Mouse (Mus musculus): ENCODE measurements around the gene Myoz2.
A peak's percentile ranks its signal among the peaks of the same experiment; 100 is the strongest.

The Myoz2 gene

GRCm38 (mm10) chr3:123001053-123001452 is 33.8 kb downstream of the Myoz2 start:
- no peak for DNase-seq

- DNase-seq, result no peak
Observed at GRCm38 (mm10) chr3:122998511-122998910, 36.3 kb downstream of the Myoz2 start.

- DNase-seq, result no peak
Observed at GRCm38 (mm10) chr3:122996968-122997367, 37.8 kb downstream of the Myoz2 start.

- DNase-seq, result no peak
Observed at GRCm38 (mm10) chr3:122986906-122987305, 47.9 kb downstream of the Myoz2 start.

GRCm38 (mm10) chr3:122986386-122986785 is 48.4 kb downstream of the Myoz2 start:
- no peak for DNase-seq

- DNase-seq, result no peak
Observed at GRCm38 (mm10) chr3:122985183-122985944, 49.5 kb downstream of the Myoz2 start.

- peak; percentile 95 to 98 for DNase-seq
Observed at GRCm38 (mm10) chr3:122984249-122985182, 50.3 kb downstream of the Myoz2 start, which contains the start of gene Usp53. Usp53 (minus strand) TSS chr3:122984510.

GRCm38 (mm10) chr3:122983849-122984248 is 51.0 kb downstream of the Myoz2 start:
- DNase-seq, result no peak

- no peak for DNase-seq
Observed at GRCm38 (mm10) chr3:122975964-122976363, 58.9 kb downstream of the Myoz2 start.

- no peak for DNase-seq
Observed at GRCm38 (mm10) chr3:122975363-122975762, 59.5 kb downstream of the Myoz2 start.

- no peak for DNase-seq
Observed at GRCm38 (mm10) chr3:122974833-122975232, 60.0 kb downstream of the Myoz2 start.

GRCm38 (mm10) chr3:122972126-122972822 is 62.5 kb downstream of the Myoz2 start:
- no peak for DNase-seq

- no peak for DNase-seq
Observed at GRCm38 (mm10) chr3:122968391-122968790, 66.4 kb downstream of the Myoz2 start.

- no peak for DNase-seq
Observed at GRCm38 (mm10) chr3:122964301-122964700, 70.5 kb downstream of the Myoz2 start.

Data from cerebellum, postnatal 36 days (tissue).